Mouse (Mus musculus): ENCODE data around the gene Cpne4. TPM values are rescaled to one million over a fixed set of nuclear protein-coding genes. Genes with fewer than 3 reads are reported as not detected.

Cpne4 gene
- total and polyA plus RNA-seq, 3 experiments = not detected

GRCm38 (mm10) chr9:105078460-105078859 lies 531.4 kb downstream of the Cpne4 start:
- Histone ChIP-seq H3K9me3 (replicated peaks; ENCODE audit: insufficient read depth, low read length) (no peaks in the 10 kb centered on the region), H3K4me3 (ENCODE audit: control insufficient read depth in 1 of 2, insufficient read depth in 1 of 2, low read depth in 2 of 2, low read length in 2 of 2) (no peak overlapping the region), H3K4me1 (ENCODE audit: control insufficient read depth in 1 of 2, insufficient read depth in 2 of 2, low read length in 2 of 2) (no peaks in the 10 kb centered on the region), H3K79me2 (ENCODE audit: control insufficient read depth, insufficient read depth, low read length, poor library complexity) (no peaks in the 10 kb centered on the region), H3K9ac (ENCODE audit: control insufficient read depth, low read depth, low read length, poor library complexity, severe bottlenecking) (no peak overlapping the region), H3K27ac (ENCODE audit: control insufficient read depth, low read depth, low read length) (no peak overlapping the region), H3K36me3 (ENCODE audit: control insufficient read depth in 1 of 2, insufficient read depth in 2 of 2, low read length in 2 of 2) (no peaks in the 10 kb centered on the region; a peak in 1 of 4 replicates), H3K27me3 (ENCODE audit: control insufficient read depth in 1 of 2, insufficient read depth in 2 of 2, low read length in 2 of 2) (no peaks in the 10 kb centered on the region)
- DNase-seq (ENCODE audit: low read depth, low spot score) = no peak
- TF ChIP-seq POLR2AphosphoS2 (IDR thresholded peaks at IDR 0.05; ENCODE audit: low read length) (no peak), SMC3 (IDR thresholded peaks at IDR 0.05; ENCODE audit: low read depth, low read length) (no peak), TAL1 (IDR thresholded peaks at IDR 0.05; ENCODE audit: low read length) (no peak), CTCF (IDR thresholded peaks at IDR 0.05 in 2 of 3, conservative IDR thresholded peaks at IDR 0.05 in 1 of 3; ENCODE audit: control insufficient read depth in 1 of 3, insufficient read depth in 1 of 3, low read depth in 2 of 3, low read length in 3 of 3, poor library complexity in 1 of 3, severe bottlenecking in 1 of 3) (no peak)

DNA sequence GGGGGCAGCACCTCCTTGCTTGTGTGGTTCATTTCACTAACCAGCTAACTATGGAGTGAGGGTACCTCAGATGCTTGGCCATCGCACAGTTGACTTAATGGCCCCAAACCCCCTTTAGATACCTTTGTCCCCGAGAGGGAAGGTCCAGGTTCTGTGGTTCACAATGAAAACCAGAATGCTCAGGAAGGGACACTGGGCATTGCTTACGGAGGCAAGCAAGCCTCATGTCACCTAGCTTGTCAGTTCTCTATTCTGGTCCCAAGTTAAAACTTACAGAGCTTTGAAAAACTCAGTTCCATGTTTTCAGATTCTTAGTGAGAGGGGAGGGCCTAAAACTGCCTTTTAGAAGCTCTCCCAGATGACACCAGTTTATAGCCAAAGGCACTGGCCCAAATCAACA lies 533.2 kb downstream of the Cpne4 start:
- no peaks in the 10 kb centered on the region; a peak in 1 of 4 replicates for H3K36me3 ChIP-seq (ENCODE audit: control insufficient read depth in 1 of 2, insufficient read depth in 2 of 2, low read length in 2 of 2)
- DNase-seq (ENCODE audit: low read depth, low spot score) = no peak
- no peak overlapping the region for H3K4me3 ChIP-seq (ENCODE audit: control insufficient read depth in 1 of 2, insufficient read depth in 1 of 2, low read depth in 2 of 2, low read length in 2 of 2)
- H3K27ac ChIP-seq (ENCODE audit: control insufficient read depth, low read depth, low read length) = no peak overlapping the region
- TF ChIP-seq SMC3 (IDR thresholded peaks at IDR 0.05; ENCODE audit: low read depth, low read length) (no peak), ZKSCAN1 (IDR thresholded peaks at IDR 0.05; ENCODE audit: low read depth, low read length) (no peak), CHD1 (IDR thresholded peaks at IDR 0.05; ENCODE audit: low read depth, low read length) (no peak), CHD2 (IDR thresholded peaks at IDR 0.05; ENCODE audit: low read length) (no peak)
- no peak overlapping the region for H3K9ac ChIP-seq (ENCODE audit: control insufficient read depth, low read depth, low read length, poor library complexity, severe bottlenecking)
- no peaks in the 10 kb centered on the region for H3K79me2 ChIP-seq (ENCODE audit: control insufficient read depth, insufficient read depth, low read length, poor library complexity)
- no peaks in the 10 kb centered on the region for H3K4me1 ChIP-seq (ENCODE audit: control insufficient read depth in 1 of 2, insufficient read depth in 2 of 2, low read length in 2 of 2)
- no peaks in the 10 kb centered on the region for H3K27me3 ChIP-seq (ENCODE audit: control insufficient read depth in 1 of 2, insufficient read depth in 2 of 2, low read length in 2 of 2)
- H3K9me3 ChIP-seq (replicated peaks; ENCODE audit: insufficient read depth, low read length) = no peaks in the 10 kb centered on the region

Other genes with a start within 250 kb of the Cpne4 start
- not detected in 2 replicates for gene Acpp, start 209.5 kb upstream of the Cpne4 start, total RNA-seq (2012; rRNA removed)
- under 1 TPM in 1 of 2 experiments, not detected in 1; 0.03 TPM for gene Acpp, start 209.5 kb upstream of the Cpne4 start, polyA plus RNA-seq (2012; ENCODE audit: insufficient read depth in 1 of 2, insufficient read length in 2 of 2, low read depth in 1 of 2, low replicate concordance in 2 of 2, missing spikeins in 1 of 2)

Data from MEL (cell line).